Mouse (Mus musculus) thymus, adult 2 months (tissue): ENCODE results near the gene Olfr675. TPM values are rescaled to one million over a fixed set of nuclear protein-coding genes. Genes with fewer than 3 reads are reported as not detected.
"Not testable (repeated sequence)": the region's sequence is repeated elsewhere in the genome, so short reads cannot be mapped to it uniquely, and the experiment has no call there.

Source experiments
- DNase-seq: peaks from one replicate; pipeline ENCODE4 v3.0.0; 2021
- H3K27ac ChIP-seq: fragments of 200-500 bp; 2 replicates; pipeline ENCODE4 v1.5.1; 2012; ENCODE audit warnings: low read length, control low read depth; ENCODE audit not compliant: control insufficient read depth, insufficient read depth
- H3K27me3 ChIP-seq: fragments of 200-500 bp; 2 replicates; pipeline ENCODE4 v1.6.1; 2012; ENCODE audit warnings: mild to moderate bottlenecking, low read length, moderate library complexity, mixed read lengths; ENCODE audit not compliant: control insufficient read depth, insufficient read depth
- H3K36me3 ChIP-seq: fragments of 200-500 bp; 2 replicates; pipeline ENCODE4 v1.6.1; 2012; ENCODE audit warnings: mild to moderate bottlenecking, low read length, moderate library complexity; ENCODE audit not compliant: control insufficient read depth, insufficient read depth
- H3K4me1 ChIP-seq: fragments of 200-500 bp; replicated peaks from 2 replicates; pipeline ENCODE4 v1.6.1; 2012; ENCODE audit warnings: low read length; ENCODE audit not compliant: control insufficient read depth, insufficient read depth
- H3K4me3 ChIP-seq: fragments of 200-500 bp; 2 replicates; pipeline ENCODE4 v1.5.1; 2012; ENCODE audit warnings: mild to moderate bottlenecking, low read length, control low read depth, moderate library complexity; ENCODE audit not compliant: control insufficient read depth, insufficient read depth
- CTCF ChIP-seq: fragments of 200-500 bp; IDR thresholded peaks from 2 replicates; pipeline ENCODE4 v1.5.1; 2012; ENCODE audit warnings: mild to moderate bottlenecking, control low read depth, low read length, moderate library complexity, borderline replicate concordance; ENCODE audit not compliant: control insufficient read depth, poor library complexity, insufficient read depth; ENCODE audit errors: extremely low read depth
- POLR2A ChIP-seq: fragments of 200-500 bp; IDR thresholded peaks from 2 replicates; pipeline ENCODE4 v1.6.1; 2012; ENCODE audit warnings: mild to moderate bottlenecking, low read length, control low read depth, moderate library complexity; ENCODE audit not compliant: control insufficient read depth, poor library complexity, insufficient read depth; ENCODE audit errors: extremely low read depth
- WGBS: fragments of 180-500 bp; shearing (Covaris S2); methylation state at CpG from one replicate; pipeline ENCODE4 v1.1.7; 2018; 5-methylcytosine and 5-hydroxymethylcytosine counted together
- polyA plus RNA-seq: library from polyadenylated mRNA; depleted of rRNA; stranded (reverse); fragments of >200 nt; gene quantifications from 2 replicates; pipeline ENCODE4 v1.2.3, GENCODE M21; 2012; rRNA removed

Gene Olfr675
- not detected in 2 replicates for polyA plus RNA-seq

DNA sequence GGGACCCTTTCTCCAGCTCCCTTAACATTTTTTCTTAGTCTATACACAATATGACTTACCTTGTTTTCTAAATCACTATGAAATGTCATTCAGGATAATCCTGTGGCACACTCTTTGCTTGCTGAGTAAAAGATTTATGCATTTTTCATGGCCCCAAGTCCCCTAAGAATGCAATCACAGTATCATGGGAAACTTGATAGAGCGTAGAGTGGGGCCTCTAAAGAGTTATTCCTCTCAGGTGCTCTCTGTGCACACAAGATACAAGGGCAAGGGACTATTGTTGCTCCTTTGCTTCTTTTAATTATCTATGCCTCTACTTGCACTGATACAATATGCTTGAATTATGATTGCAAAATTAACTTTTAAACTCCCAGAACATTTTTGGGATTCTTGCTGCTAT is at the start of gene Olfr675:
Gene Olfr675, minus strand, starts transcription at position 101 of the 400 bp plus-strand sequence.
- no peak for TF ChIP-seq CTCF
- TF ChIP-seq POLR2A = no peak
- no peak within 1 kb of the TSS for H3K4me3 ChIP-seq
- WGBS = 85% methylated on average over 1 of the region's 1 CpGs

DNA sequence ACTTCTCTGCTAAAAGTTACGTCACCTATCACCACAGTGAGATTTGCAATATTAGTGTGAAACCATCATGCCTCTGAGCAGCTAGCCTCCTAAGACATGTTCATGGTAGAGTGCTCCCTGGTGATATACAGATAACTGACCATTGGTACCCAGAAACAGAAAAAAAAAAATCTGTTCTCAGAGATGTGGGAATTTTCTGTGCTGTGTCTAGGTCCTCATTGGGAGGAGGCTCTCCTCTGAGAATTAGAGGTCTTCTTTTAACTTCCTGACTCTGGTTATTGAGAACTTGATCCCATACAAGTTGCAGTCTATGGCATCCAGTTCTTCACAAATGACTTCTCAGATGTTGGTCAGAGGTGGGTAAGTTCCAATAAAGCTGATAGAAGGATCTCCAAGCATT is 35.9 kb upstream of the Olfr675 start, which contains the start of gene Olfr678:
Gene Olfr678, plus strand, starts transcription at position 301 of the 400 bp plus-strand sequence.
- WGBS = 84% methylated on average over 1 of the region's 1 CpGs
- Histone ChIP-seq H3K27me3 (no peaks in the 10 kb centered on the region), H3K4me1 (no peaks in the 10 kb centered on the region), H3K4me3 (no peak within 1 kb of the TSS), H3K27ac (no peak within 1 kb of the TSS), H3K36me3 (no peaks in the 10 kb centered on the region)
- no peak for DNase-seq
- no peak for TF ChIP-seq CTCF
- no peak for TF ChIP-seq POLR2A

More for the DNA sequence above, at the start of gene Olfr675:
- no peaks in the 10 kb centered on the region for H3K27me3 ChIP-seq
- H3K4me1 ChIP-seq = no peaks in the 10 kb centered on the region
- no peak within 1 kb of the TSS for H3K27ac ChIP-seq
- no peak for DNase-seq
- no peaks in the 10 kb centered on the region for H3K36me3 ChIP-seq

DNA sequence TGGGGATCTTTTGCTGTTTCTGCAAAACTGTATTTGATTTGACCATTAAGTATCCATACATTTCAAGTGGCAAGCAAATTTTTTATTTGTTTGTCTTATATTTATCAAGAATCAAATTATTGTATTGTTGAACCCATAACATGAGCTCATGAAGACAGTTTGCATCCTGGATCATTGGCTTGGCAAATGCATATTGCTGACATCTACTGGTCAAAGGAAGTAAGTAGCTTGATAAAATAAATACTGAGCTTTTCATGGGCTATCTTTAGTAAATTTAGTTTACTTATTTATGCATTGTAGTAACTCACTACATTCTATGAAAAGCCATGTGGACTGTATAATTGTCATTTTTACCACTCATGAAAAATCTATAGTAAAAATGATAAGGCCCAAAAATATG is 30.7 kb upstream of the Olfr675 start:
- TF ChIP-seq CTCF = no peak
- no peak for TF ChIP-seq POLR2A
- Histone ChIP-seq H3K36me3 (no peaks in the 10 kb centered on the region), H3K27ac (no peak overlapping the region), H3K4me3 (no peak overlapping the region), H3K4me1 (no peaks in the 10 kb centered on the region), H3K27me3 (no peaks in the 10 kb centered on the region)
- DNase-seq = no peak

DNA sequence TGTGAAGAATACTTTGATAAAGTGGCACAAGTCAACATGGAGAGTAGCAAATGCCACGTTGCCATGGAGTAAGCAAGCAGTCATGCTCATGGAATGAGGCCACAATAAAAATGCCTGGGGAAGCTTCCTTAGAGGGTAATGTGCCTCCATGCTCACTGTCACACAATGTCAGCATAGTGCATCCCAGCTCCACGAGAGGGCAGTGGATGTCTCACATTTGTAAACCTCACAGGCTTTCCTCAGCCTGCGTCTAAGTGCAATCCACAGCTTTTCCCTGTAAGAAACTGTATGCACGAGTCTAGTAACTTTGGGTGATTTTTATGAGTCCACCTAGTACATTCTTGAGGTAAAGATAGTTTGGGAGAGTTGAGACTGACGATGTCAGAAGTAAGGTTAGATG is 5.6 kb upstream of the Olfr675 start:
- 63% methylated on average over 5 of the region's 5 CpGs for WGBS
- H3K4me3 ChIP-seq, H3K4me1 ChIP-seq, H3K27ac ChIP-seq, H3K27me3 ChIP-seq, H3K36me3 ChIP-seq, DNase-seq: not testable (repeated sequence)

DNA sequence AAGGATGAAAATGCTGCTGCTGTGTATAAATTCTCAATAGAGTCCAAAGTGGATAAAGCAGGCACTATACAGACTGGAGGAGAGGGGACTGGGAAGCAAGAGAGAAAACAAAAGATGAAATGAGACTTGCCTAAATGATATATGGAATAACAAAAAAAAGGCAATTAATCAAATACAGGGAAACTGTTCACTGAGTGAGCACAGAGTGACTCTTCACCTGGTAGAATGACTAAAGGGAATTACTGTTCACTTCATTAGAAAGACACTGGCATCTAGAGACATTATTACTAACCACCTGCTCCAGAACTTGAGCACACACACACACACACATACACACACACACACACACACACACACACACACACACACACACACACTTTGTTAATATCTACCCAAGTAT is 4.1 kb upstream of the Olfr675 start, which contains the start of gene Olfr676:
Gene Olfr676, plus strand, starts transcription at position 301 of the 400 bp plus-strand sequence.
- TF ChIP-seq POLR2A (no peak), CTCF (no peak)
- Histone ChIP-seq H3K27ac (no peak within 1 kb of the TSS), H3K4me1 (no peaks in the 10 kb centered on the region), H3K4me3 (no peak within 1 kb of the TSS), H3K27me3 (no peaks in the 10 kb centered on the region), H3K36me3 (no peaks in the 10 kb centered on the region)
- no peak for DNase-seq

DNA sequence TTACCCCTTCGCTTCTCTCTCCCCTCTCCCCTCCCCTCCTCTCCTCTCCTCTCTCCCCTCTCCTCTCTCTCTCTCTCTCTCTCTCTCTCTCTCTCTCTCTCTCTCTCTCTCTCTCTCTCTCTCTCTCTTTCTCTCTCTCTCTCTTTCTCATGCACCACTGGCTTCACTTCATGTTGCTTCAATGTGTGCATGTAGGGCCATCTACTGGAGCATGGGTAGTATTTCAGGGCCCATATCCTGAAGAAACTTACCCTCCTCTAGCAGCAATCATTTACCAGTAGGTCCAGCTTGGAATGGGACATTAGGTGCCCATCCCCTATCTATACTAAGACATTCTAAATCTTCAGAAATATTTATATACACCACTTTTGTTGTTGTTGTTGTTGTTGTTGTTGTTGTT is 5.7 kb downstream of the Olfr675 start:
- TF ChIP-seq CTCF = no peak
- no peak for TF ChIP-seq POLR2A
- H3K27ac ChIP-seq = no peak overlapping the region
- DNase-seq = no peak
- no peaks in the 10 kb centered on the region for H3K4me1 ChIP-seq
- H3K27me3 ChIP-seq = no peaks in the 10 kb centered on the region
- WGBS = 56% methylated on average over 1 of the region's 1 CpGs
- H3K36me3 ChIP-seq = no peaks in the 10 kb centered on the region
- no peak overlapping the region for H3K4me3 ChIP-seq

DNA sequence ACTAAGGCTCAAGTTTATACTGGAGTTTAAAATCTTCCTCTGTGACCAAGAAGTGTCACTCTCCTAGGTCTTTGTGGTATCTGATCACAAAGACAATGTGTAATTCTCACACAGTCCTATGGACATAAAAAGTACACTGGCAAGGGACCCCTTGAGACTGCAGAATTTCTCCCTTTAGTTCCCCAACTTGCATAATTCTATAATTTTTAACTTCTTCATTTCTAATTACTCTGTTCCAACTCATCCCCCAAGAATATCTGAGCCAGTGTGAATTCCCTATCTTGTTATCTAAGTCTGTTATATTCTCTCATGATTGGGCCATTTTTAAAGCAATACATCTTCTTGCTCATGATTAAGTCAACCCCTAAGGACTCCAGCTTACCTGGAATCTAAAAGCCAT is 26.3 kb downstream of the Olfr675 start, which contains the start of gene Olfr672:
Gene Olfr672, minus strand, starts transcription at position 101 of the 400 bp plus-strand sequence.
- Histone ChIP-seq H3K4me3 (no peak within 1 kb of the TSS), H3K27me3 (no peaks in the 10 kb centered on the region), H3K4me1 (no peaks in the 10 kb centered on the region), H3K36me3 (no peaks in the 10 kb centered on the region), H3K27ac (no peak within 1 kb of the TSS)
- TF ChIP-seq POLR2A (no peak), CTCF (no peak)
- DNase-seq = no peak
